Mouse (Mus musculus) ES-CJ7 (cell line): Measurements from ENCODE around the gene Lgals4.
"Not testable (repeated sequence)": the region's sequence is repeated elsewhere in the genome, so short reads cannot be mapped to it uniquely, and the experiment has no call there.

Experiments used
- DNase-seq: peaks from one replicate; pipeline ENCODE4 v3.0.0; 2011; ENCODE audit warnings: low read depth, low spot score

Lgals4 gene

DNA sequence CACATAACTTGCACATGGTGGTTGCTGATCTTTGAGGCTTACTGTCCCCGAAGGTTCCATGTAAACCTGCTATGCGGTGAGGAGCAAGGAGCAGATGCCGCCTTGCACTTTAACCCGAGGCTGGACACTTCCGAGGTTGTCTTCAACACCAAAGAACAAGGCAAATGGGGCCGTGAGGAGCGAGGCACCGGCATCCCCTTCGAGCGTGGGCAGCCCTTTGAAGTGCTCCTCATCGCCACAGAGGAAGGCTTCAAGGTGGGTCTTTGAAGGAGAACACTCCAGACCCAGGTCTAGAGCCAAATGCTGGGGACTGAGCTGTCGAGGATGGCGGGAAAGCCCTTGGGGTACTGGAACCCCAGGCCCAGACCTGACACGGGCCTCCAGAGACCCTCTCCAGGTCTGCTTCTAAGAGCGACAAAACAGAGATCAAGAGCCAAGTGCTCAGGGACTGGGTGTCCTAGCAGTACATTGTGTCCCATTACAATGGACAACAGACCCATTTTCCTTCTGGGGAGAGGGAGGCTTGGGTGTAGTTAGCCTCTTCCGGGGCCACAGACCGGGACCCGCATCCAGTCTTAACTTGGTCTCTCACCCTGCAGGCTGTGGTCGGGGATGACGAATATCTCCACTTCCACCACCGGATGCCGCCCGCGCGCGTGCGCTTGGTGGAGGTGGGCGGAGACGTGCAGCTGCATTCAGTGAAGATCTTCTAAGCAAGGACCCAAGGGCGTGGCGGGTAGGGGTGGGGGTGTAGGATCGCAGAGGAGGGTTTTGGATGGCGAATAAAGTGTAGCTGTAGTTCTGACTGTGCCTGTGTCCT lies 32.0 kb downstream of the Lgals4 start:
- DNase-seq = peak; percentile 94

DNA sequence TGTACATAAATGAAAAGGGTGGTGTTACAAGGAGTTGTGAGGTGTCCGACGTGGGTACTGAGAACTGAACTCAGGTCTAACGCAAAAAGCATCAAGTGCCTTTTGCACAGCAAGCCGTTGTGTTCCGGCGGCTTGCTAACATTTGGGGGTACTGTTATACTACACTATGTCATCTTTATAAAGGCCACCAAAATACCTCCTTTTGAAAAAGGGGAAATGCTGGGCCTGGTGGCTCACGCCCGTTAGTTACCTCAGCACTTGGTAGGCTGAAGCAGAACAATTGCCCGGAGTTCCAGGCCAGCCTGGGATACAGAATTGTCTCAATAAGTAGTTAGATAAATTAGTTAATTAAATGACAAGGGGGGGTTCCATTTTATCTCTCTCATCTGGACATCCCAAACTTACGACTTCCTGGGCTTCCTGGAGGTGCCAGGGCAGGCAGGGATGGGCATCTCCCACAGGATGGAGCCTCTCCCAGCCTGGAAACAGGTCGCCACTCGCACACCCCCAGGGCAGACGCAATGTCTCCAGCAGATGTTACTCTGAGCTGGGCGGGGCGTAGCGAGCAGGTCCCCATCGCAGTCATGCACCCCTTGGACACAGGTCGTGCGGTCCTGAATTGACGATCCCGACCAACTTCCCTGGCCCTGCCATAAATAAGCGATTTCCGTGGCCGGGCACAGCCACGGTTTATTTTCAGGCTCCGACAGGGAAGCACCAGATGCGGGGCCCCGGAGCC lies 33.3 kb downstream of the Lgals4 start:
- no peak for DNase-seq

DNA sequence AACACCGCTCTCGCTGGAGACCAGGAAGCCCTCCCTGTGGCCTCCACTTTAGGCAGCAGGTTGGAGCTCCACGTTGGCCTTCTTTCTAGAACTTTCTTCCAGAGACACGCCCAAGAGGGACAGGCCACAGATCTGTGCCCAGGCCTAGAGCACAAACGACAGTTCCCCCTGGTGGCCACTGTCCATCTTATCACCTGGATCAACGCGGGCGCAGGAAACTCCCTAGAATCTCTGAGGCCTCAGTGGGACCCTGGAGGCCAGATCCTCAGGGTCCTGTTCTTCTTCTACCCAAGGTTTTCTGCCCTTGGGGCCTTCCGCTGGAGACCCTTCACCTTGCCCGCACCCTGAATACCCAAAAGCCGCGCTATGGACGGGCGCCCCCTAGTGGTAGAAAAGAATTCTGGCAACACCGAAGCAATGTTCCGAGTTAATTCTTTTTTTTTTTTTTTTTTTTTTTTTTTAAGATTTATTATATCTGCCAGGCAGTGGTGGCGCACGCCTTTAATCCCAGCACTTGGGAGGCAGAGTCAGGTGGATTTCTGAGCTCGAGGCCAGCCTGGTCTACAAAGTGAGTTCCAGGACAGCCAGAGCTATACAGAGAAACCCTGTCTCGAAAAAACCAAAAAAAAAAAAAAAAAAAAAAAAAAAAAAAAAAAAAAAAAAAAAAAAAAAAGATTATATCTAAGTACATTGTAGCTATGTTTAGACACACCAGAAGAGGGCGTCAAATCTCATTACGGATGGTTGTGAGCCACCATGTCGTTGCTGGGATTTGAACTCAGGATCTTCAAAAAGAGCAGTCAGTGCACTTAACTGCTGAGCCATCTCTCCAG lies 34.1 kb downstream of the Lgals4 start:
- DNase-seq = peak; percentile 68

DNA sequence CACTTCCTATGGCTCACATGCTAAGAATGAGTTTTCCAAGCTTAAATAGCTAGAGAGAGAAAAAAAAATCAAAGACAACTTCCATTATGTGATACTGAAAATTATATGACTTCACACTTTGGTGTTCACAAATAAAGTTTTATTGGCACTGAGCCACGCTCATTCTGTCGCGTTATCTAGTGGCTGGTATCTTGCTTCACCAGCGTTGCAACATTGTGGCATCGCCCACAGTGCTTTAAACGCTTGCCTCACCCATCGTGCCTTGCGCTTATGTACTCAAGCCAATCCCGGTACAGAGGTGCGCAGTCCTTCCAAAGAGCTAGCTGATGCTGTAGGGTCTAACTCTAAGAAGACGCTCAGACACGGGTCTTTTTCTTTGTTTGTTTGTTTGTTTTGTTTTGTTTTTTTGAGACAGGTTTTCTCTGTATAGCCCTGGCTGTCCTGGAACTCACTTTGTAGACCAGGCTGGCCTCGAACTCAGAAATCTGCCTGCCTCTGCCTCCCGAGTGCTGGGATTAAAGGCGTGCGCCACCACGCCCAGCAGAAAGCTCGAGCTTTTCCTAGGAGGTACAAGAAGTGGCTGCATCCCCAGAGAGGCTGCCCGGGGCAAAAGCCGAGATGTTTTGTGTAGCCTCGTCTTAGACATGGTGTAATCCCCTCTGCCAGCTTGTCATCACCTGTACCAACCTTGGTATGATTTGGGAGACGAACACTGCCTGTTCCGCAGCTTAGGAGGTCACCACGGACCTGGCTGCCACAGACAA lies 37.4 kb downstream of the Lgals4 start:
- no peak for DNase-seq

DNA sequence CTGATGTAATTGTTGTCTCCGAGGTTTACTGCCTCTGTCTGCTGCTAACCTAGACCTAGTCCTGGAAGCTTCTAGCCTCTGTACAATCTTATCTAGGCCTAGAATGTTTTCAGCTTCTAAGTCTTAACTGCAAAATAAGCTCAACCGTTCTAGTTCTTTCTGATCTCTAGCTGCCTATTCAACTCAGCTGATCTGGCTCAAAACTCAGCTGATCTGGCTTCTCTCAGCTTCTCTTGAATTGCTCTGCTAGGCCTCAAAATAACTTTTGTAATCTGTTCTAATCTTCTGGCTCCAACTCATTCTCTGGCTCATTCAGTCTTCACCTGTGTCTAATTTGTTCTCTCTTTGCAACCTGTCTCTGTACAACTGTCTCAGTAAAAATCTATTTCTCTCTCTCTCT lies 40.9 kb downstream of the Lgals4 start:
- no peak for DNase-seq

DNA sequence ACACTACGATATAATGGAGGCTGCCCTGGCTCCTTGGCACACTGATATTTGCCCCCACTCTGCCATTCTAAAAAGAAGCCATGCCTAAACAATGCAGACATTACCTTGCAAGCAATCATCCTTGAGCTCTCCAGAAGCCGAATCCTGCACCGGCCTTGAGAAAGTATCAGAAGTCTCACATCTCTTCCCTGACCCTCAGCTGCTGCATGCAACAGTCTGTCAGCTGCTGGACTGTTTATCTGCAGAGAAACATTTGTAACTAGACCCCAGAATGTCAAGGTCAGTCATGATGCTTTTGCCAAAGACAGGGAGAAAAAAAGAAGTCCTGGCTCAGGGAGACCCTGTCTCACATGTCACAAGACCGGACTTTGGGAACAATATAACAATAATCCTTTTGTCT lies 42.4 kb downstream of the Lgals4 start:
- DNase-seq = no peak

DNA sequence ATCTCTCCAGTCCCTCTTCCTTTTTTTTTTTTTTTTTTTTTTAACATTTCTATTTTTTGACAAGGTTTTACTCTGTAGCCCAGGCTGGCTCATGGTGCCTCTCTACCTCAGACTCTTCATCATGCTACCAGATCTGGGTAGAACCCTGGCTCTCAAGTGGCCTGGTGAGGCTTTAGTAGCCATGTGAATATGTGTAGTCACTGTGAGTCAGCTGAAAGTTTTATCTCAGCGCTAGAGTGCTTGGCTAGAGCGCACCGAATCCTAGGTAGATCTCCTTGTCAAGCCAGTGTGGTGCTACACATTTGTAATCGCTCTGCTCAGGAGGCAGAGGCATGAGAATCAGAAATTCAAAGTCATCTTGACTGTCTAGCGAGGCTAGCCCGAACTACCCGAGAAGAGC lies 43.5 kb downstream of the Lgals4 start:
- no peak for DNase-seq

DNA sequence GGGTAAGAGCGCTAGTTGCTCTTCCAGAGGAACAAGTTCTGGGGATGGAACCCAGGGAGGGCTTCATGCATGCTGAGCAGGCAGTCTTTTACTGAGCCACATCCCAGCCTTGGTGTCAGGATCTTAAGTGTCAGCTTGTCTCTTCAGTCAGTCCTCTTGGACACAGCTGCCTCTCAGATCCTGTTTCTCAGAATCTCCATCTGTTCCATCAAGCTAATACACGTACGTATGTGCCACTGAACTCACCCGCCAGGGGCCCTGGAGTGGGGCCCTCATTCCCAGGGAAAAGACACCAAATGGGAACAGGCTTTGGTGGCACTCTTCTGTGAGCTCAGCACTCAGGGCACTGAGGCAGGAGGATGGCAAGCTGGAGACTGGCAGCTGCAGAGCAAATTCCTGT lies 44.2 kb downstream of the Lgals4 start:
- no peak for DNase-seq

DNA sequence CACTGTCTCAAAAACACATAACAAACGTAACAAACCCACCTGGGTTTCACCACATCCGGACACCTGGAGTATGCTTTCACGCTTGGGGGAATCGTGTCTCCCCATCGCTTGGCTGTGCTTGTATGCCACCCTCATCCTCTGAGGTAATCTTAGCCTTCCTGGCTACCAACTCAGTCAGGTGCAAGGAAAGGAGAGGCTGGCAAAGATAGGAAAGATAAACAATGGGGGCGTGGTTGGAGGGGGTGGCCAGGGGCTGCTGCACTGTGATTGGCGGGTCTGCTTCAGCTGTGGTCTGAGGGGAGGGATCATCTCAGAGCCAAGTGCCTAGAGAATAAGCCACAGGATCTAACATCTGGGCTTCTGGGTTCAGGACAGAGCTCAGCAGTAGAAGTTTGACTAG lies 46.0 kb downstream of the Lgals4 start:
- no peak for DNase-seq

DNA sequence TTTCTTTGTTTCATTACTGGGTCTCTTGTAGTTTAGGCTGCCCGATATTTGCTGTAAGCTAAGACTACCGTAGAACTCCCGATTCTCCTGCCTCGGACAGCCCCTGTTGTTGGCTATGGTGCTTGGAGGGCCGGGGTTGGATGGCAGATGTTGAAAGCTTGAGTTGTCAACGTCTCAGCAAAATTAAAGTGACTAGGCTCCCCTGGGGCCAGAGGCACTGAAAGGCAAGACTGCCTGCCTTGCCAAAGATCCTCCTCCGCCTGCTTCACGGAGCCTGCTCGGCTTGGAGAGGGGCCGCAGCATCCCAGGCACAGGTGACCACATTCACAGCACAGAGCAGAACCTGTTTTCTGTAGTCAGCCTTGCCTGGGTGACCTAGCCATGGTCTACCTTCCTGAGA lies 46.9 kb downstream of the Lgals4 start:
- no peak for DNase-seq

DNA sequence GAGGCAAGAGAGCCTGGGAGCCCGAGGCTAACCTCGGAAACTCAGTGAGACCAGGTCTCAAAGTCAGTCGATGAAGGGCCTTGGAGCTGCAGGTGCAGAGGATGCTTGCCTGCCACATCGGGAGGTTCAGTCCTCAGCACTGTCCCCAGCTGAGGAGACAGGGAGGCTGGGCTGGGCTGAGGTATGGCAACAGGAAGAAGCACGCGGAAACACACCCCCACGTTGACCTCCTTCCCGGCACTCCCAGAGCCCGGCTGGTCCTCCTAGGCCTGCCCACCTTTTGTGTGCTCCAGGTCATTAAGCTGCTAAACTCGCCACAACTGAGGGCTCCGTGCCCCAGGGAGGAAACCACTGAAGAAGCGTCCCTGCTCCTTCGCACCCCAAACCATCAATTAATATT lies 47.5 kb downstream of the Lgals4 start, which contains the start of gene Capn12:
Capn12 (plus strand) TSS at position 224 of the 400 bp plus-strand sequence.
- no peak for DNase-seq

DNA sequence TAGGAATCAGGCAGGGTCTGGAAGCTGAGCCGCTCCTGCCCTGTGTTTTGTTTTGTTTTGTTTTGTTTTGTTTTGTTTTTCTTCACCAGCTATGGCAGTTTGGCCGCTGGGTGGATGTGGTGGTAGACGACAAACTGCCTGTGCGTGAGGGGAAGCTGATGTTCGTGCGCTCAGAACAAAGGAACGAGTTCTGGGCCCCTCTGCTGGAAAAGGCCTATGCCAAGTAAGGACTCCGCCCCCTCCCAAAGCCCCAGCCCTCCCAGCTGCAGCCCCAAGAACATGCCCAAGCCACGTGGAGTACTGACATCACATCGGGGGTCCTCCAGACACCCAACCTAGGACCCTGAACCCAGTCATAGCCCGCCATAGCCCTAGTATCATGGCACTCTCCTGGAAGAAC lies 49.4 kb downstream of the Lgals4 start:
- DNase-seq = no peak

DNA sequence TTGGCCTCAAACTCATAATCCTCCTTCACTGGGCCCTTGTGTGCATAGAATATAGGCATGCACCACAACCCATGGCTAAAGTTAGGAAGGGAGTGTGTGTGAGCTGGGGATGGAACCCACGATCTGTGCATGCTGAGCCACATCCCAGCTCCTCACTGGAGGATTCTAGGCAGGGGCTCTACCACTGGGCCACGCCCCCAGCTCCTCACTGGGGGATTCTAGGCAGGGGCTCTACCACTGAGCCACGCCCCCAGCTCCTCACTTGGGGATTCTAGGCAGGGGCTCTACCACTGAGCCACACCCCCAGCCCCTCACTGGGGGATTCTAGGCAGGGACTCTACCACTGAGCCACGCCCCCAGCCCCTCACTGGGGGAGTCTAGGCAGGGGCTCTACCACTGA lies 50.0 kb downstream of the Lgals4 start:
- DNase-seq = not testable (repeated sequence)

DNA sequence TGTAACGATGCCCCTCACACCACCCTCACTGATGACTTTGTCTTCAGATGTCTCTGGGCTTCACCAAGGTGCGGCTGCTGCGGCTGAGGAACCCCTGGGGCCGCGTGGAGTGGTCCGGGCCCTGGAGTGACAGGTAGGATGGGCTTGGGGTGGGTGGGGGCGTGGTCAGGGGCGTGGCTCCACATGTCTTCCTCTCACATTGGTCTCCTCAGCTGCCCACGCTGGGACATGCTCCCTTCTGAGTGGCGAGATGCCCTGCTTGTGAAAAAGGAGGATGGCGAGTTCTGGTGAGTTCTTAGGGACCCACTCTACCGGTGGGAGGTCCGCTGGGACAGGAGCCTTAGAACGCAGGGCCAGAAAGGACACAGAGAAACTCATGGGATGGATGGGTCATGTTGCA lies 52.8 kb downstream of the Lgals4 start:
- DNase-seq = peak; percentile 48

DNA sequence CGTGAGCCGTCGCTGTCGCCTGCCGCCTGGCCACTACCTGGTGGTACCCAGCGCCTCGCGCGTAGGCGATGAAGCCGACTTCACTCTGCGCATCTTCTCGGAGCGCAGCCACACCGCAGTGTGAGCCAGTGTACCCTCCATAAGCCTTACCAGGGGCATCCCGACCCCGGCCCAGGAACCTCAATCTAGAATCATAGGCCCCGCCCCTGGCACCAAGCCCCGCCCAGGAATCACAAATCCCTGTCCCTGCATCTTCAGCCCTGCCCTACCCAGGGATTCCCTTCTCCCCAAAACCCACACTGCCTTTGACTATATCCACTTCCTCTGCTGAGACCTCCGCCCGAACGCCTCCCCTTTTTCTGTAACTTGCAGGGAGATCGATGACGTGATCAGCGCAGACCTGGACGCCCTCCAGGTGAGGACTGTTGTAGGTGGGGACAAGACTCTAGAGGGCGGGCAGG lies 55.1 kb downstream of the Lgals4 start:
- DNase-seq = no peak
